Mouse (Mus musculus) ES-E14 (cell line): ENCODE measurements around the gene Dazl. TPM values are rescaled to one million over a fixed set of nuclear protein-coding genes. Genes with fewer than 3 reads are reported as not detected.
"Not testable (repeated sequence)": the region's sequence is repeated elsewhere in the genome, so short reads cannot be mapped to it uniquely, and the experiment has no call there.

ENCODE experiments used
- DNase-seq: peaks from one replicate; pipeline ENCODE4 v3.0.0-alpha.2; 2013; ENCODE audit warnings: low read depth, low spot score
- H3K27ac ChIP-seq: 2 replicates; pipeline ENCODE4 v1.5.1; 2012; ENCODE audit warnings: low read depth, mild to moderate bottlenecking, low read length, moderate library complexity, mixed read lengths; ENCODE audit not compliant: poor library complexity, insufficient read depth, severe bottlenecking
- H3K36me3 ChIP-seq: 2 replicates; pipeline ENCODE4 v1.6.1; 2012; ENCODE audit warnings: mild to moderate bottlenecking, low read length, moderate library complexity, mixed read lengths; ENCODE audit not compliant: control insufficient read depth, poor library complexity, insufficient read depth, severe bottlenecking
- H3K4me1 ChIP-seq, 2 experiments: fragments of 150-350 bp in 1 of 2; sonication (generic) in 1 of 2; 2 replicates each; pipeline ENCODE4 v1.6.1; 2012; ENCODE audit warnings: low read length in 2 of 2, mild to moderate bottlenecking in 1 of 2, mixed read lengths in 1 of 2; ENCODE audit not compliant: control insufficient read depth in 2 of 2, insufficient read depth in 2 of 2, poor library complexity in 1 of 2
- H3K4me3 ChIP-seq, 2 experiments: fragments of 150-350 bp in 1 of 2; sonication (generic) in 1 of 2; 2 replicates each; pipeline ENCODE4 v1.5.1; 2012; ENCODE audit warnings: low read length in 2 of 2, low read depth in 1 of 2, mild to moderate bottlenecking in 1 of 2, mixed read lengths in 1 of 2; ENCODE audit not compliant: insufficient read depth in 1 of 2, poor library complexity in 1 of 2, severe bottlenecking in 1 of 2
- H3K9ac ChIP-seq: 2 replicates; pipeline ENCODE4 v1.6.1; 2012; ENCODE audit warnings: low read depth, mild to moderate bottlenecking, low read length, mixed read lengths; ENCODE audit not compliant: poor library complexity, insufficient read depth, severe bottlenecking
- H3K9me3 ChIP-seq: fragments of 150-350 bp; sonication (generic); 2 replicates; pipeline ENCODE4 v1.6.1; 2012; ENCODE audit warnings: low read depth, mild to moderate bottlenecking, low read length; ENCODE audit not compliant: control insufficient read depth, insufficient read depth
- CHD2 ChIP-seq: IDR thresholded peaks from 2 replicates; pipeline ENCODE4 v1.6.1; 2014; ENCODE audit warnings: mild to moderate bottlenecking, low read depth, low read length, inconsistent platforms
- HCFC1 ChIP-seq: IDR thresholded peaks from 2 replicates; pipeline ENCODE4 v1.6.1; 2012; ENCODE audit warnings: low read length, inconsistent platforms, borderline replicate concordance; ENCODE audit not compliant: insufficient read depth
- MAFK ChIP-seq: IDR thresholded peaks from 2 replicates; pipeline ENCODE4 v1.6.1; 2014; ENCODE audit warnings: mild to moderate bottlenecking, low read depth, low read length, inconsistent platforms; ENCODE audit not compliant: insufficient read depth
- ZC3H11A ChIP-seq: IDR thresholded peaks from 2 replicates; pipeline ENCODE4 v1.6.1; 2012; ENCODE audit warnings: low read depth, mild to moderate bottlenecking, inconsistent platforms, low read length, borderline replicate concordance
- ZNF384 ChIP-seq: IDR thresholded peaks from 2 replicates; pipeline ENCODE4 v1.6.1; 2012; ENCODE audit warnings: low read depth, low read length, inconsistent platforms
- in situ Hi-C, 2 experiments: fragments of 600-800 bp; cut with MboI; formaldehyde crosslinking; loops; one replicate each; pipeline ENCODE4 v1.15.1; 2025; ENCODE audit warnings: low sequenced_read_pairs in 2 of 2, inconsistent platforms in 1 of 2; ENCODE audit not compliant: unreplicated experiment in 2 of 2
- total RNA-seq: library from RNA; depleted of rRNA; stranded (reverse); fragments of 300-350 nt; gene quantifications from 2 replicates; pipeline ENCODE4 v1.2.3, GENCODE M21; 2012

The Dazl gene
- total RNA-seq, 1 experiment: 17.0 TPM

- Histone ChIP-seq H3K4me1 (0 out of 4 replicates have a peak, but pooled peaks cover 0 to 3% of the 10 kb centered on the region in 2 experiments), H3K27ac (no peak overlapping the region), H3K4me3 (no peak overlapping the region), H3K9ac (no peak overlapping the region), H3K36me3 (no peaks in the 10 kb centered on the region), H3K9me3 (no peaks in the 10 kb centered on the region)
- no peak for DNase-seq
- TF ChIP-seq HCFC1 (no peak), MAFK (no peak), CHD2 (no peak), ZNF384 (no peak), ZC3H11A (no peak)
- in situ Hi-C loops: no loop called here
Observed at GRCm38 (mm10) chr17:50294726-50295125, 1.3 kb upstream of the Dazl start.

- Histone ChIP-seq H3K9me3 (no peaks in the 10 kb centered on the region), H3K4me3 (peak overlapping the region; percentile 32 to 58), H3K4me1 (0 out of 4 replicates have a peak, but pooled peaks cover 0 to 3% of the 10 kb centered on the region in 2 experiments), H3K9ac (no peak overlapping the region), H3K27ac (no peak overlapping the region), H3K36me3 (no peaks in the 10 kb centered on the region)
- TF ChIP-seq MAFK (no peak), ZC3H11A (no peak), ZNF384 (no peak), CHD2 (no peak), HCFC1 (no peak)
- peak; percentile 86 for DNase-seq
- in situ Hi-C loops: no loop called here
Observed at GRCm38 (mm10) chr17:50292661-50293171, 720 bp downstream of the Dazl start.

GRCm38 (mm10) chr17:50291485-50292200 is 1.8 kb downstream of the Dazl start:
- H3K9me3 ChIP-seq: no peaks in the 10 kb centered on the region
- 0 out of 4 replicates have a peak, but pooled peaks cover 0 to 3% of the 10 kb centered on the region in 2 experiments for H3K4me1 ChIP-seq
- H3K36me3 ChIP-seq: no peaks in the 10 kb centered on the region
- in situ Hi-C loops: no loop called here
- H3K27ac ChIP-seq: no peak overlapping the region
- no peak for TF ChIP-seq ZNF384
- H3K4me3 ChIP-seq: no peak overlapping the region
- no peak for DNase-seq
- H3K9ac ChIP-seq: no peak overlapping the region

GRCm38 (mm10) chr17:50284845-50285244 is 8.6 kb downstream of the Dazl start:
- no peak overlapping the region for H3K4me3 ChIP-seq
- in situ Hi-C loops: no loop called here
- no peaks in the 10 kb centered on the region for H3K4me1 ChIP-seq
- no peak for DNase-seq
- TF ChIP-seq ZC3H11A (no peak), ZNF384 (no peak), CHD2 (no peak), MAFK (no peak), HCFC1 (no peak)
- no peak overlapping the region for H3K9ac ChIP-seq
- H3K36me3 ChIP-seq: no peaks in the 10 kb centered on the region
- no peaks in the 10 kb centered on the region for H3K9me3 ChIP-seq
- no peak overlapping the region for H3K27ac ChIP-seq

GRCm38 (mm10) chr17:50261615-50262014 is 31.8 kb downstream of the Dazl start:
- H3K4me3 ChIP-seq, H3K4me1 ChIP-seq, DNase-seq, H3K9ac ChIP-seq, H3K27ac ChIP-seq, in situ Hi-C loops, H3K36me3 ChIP-seq, H3K9me3 ChIP-seq: not testable (repeated sequence)
